Mouse (Mus musculus) adrenal gland, adult 18-20 months (tissue): Measurements from ENCODE around the gene Mid1. TPM values are rescaled to one million over a fixed set of nuclear protein-coding genes. Genes with fewer than 3 reads are reported as not detected.

ENCODE experiments used
- DNase-seq, 2 experiments: peaks; one replicate each; pipeline ENCODE4 v3.0.0; 2021 to 2022; ENCODE audit warnings: low spot score in 2 of 2
- total RNA-seq, 2 experiments: library from RNA; stranded (reverse); gene quantifications; 1 replicate in 1 of 2; 2 replicates in 1 of 2; pipeline ENCODE4 v1.2.3; 2021

Gene Mid1
- total RNA-seq, 2 experiments from 2014 or later: 11.8 to 17.1 TPM

- DNase-seq: no peak
Measured at GRCm38 (mm10) chrX:169811318-169811717, 126.3 kb downstream of the Mid1 start.

- no peak for DNase-seq
Measured at GRCm38 (mm10) chrX:169811783-169812182, 126.8 kb downstream of the Mid1 start.

- no peak for DNase-seq
Measured at GRCm38 (mm10) chrX:169813673-169814072, 128.7 kb downstream of the Mid1 start.

GRCm38 (mm10) chrX:169826947-169827346 is 141.9 kb downstream of the Mid1 start:
- DNase-seq: no peak

GRCm38 (mm10) chrX:169827720-169828119 is 142.7 kb downstream of the Mid1 start:
- DNase-seq: no peak

- no peak for DNase-seq
Measured at GRCm38 (mm10) chrX:169828136-169828535, 143.1 kb downstream of the Mid1 start.

- DNase-seq: no peak
Measured at GRCm38 (mm10) chrX:169830052-169830451, 145.1 kb downstream of the Mid1 start.

- no peak for DNase-seq
Measured at GRCm38 (mm10) chrX:169837947-169838649, 153.1 kb downstream of the Mid1 start.

- DNase-seq: no peak
Measured at GRCm38 (mm10) chrX:169838650-169838971, 153.6 kb downstream of the Mid1 start.

GRCm38 (mm10) chrX:169843267-169843666 is 158.3 kb downstream of the Mid1 start:
- no peak for DNase-seq

- DNase-seq: no peak
Measured at GRCm38 (mm10) chrX:169844150-169844772, 159.3 kb downstream of the Mid1 start.

- DNase-seq: no peak
Measured at GRCm38 (mm10) chrX:169846187-169846586, 161.2 kb downstream of the Mid1 start.

- no peak for DNase-seq
Measured at GRCm38 (mm10) chrX:169861194-169861720, 176.3 kb downstream of the Mid1 start.

- no peak for DNase-seq
Measured at GRCm38 (mm10) chrX:169862440-169862839, 177.4 kb downstream of the Mid1 start.

- DNase-seq: no peak
Measured at GRCm38 (mm10) chrX:169862848-169863247, 177.8 kb downstream of the Mid1 start.

GRCm38 (mm10) chrX:169863841-169864240 is 178.8 kb downstream of the Mid1 start:
- no peak for DNase-seq

- DNase-seq: no peak
Measured at GRCm38 (mm10) chrX:169868223-169868622, 183.2 kb downstream of the Mid1 start.

GRCm38 (mm10) chrX:169874475-169874874 is 189.5 kb downstream of the Mid1 start:
- DNase-seq: no peak

GRCm38 (mm10) chrX:169879481-169880362 is 194.7 kb downstream of the Mid1 start:
- peak; percentile 49 to 71 for DNase-seq

- no peak for DNase-seq
Measured at GRCm38 (mm10) chrX:169880363-169880711, 195.3 kb downstream of the Mid1 start.

GRCm38 (mm10) chrX:169880826-169881225 is 195.8 kb downstream of the Mid1 start:
- DNase-seq: no peak
